In the genomic region with DNA sequence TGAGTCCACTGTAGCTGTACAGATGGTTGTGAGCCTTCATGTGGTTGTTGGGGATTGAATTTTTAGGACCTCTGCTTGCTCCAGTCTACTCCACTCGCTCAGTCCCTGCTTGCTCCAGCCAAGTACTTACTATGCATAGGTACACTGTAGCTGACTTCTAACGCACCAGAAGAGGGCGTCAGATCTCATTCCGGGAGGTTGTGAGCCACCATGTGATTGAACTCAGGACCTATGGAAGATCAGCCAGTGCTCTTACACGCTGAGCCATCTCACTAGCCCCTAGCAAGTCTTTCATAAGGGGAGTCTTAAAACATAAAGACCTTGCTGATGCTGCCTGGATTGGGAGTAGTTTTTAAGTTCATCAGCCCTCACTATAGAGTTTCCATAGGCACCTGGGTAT, we compare ENCODE assay signal across 15 mouse cellular contexts.
"Had no signal": no experiment of that assay in that cellular context is flagged by ENCODE, and none has a peak within 500 bp of the region (broad histone marks: within the 10 kb centered on the region; RNA-seq: fewer than 3 reads in every experiment).

No protein-coding gene starts in this region.

- DNase-seq: kidney, postnatal 10 days; layer of hippocampus, adult 9-11 months; layer of hippocampus, postnatal 36 days; left cerebral cortex, postnatal 4 days; lung, adult 18-20 months; lung, postnatal 4 days; retina, postnatal 1 day; right cerebral cortex, postnatal 4 days; spleen, adult 18-20 months had no signal

- H3K4me1 ChIP-seq: limb, embryonic 13.5 days; midbrain, embryonic 12.5 days; neural tube, embryonic 13.5 days had no signal

- H3K27me3 ChIP-seq: limb, embryonic 13.5 days; midbrain, embryonic 12.5 days; neural tube, embryonic 13.5 days had no signal

- H3K27ac ChIP-seq: hindbrain, postnatal 0 days; limb, embryonic 13.5 days; midbrain, embryonic 12.5 days; neural tube, embryonic 13.5 days had no signal

- H3K9me3 ChIP-seq: limb, embryonic 13.5 days; midbrain, embryonic 12.5 days; neural tube, embryonic 13.5 days had no signal

- H3K4me2 ChIP-seq: limb, embryonic 13.5 days; midbrain, embryonic 12.5 days; neural tube, embryonic 13.5 days had no signal

- ATAC-seq: hindbrain, postnatal 0 days; intestine, embryonic 16.5 days; midbrain, embryonic 16.5 days had no signal

- H3K4me3 ChIP-seq: limb, embryonic 13.5 days; midbrain, embryonic 12.5 days; neural tube, embryonic 13.5 days had no signal

- H3K9ac ChIP-seq: limb, embryonic 13.5 days; midbrain, embryonic 12.5 days; neural tube, embryonic 13.5 days had no signal
